Mouse (Mus musculus): ENCODE measurements around the gene Plp2. TPM values are rescaled to one million over a fixed set of nuclear protein-coding genes. Genes with fewer than 3 reads are reported as not detected.
"Not testable (repeated sequence)": the region's sequence is repeated elsewhere in the genome, so short reads cannot be mapped to it uniquely, and the experiment has no call there.

The Plp2 gene
- polyA plus RNA-seq (2015; fragmentation: Nextera tagmentation; extraction: Ambion mirVana) = 233 and 283 TPM in 2 replicates

DNA sequence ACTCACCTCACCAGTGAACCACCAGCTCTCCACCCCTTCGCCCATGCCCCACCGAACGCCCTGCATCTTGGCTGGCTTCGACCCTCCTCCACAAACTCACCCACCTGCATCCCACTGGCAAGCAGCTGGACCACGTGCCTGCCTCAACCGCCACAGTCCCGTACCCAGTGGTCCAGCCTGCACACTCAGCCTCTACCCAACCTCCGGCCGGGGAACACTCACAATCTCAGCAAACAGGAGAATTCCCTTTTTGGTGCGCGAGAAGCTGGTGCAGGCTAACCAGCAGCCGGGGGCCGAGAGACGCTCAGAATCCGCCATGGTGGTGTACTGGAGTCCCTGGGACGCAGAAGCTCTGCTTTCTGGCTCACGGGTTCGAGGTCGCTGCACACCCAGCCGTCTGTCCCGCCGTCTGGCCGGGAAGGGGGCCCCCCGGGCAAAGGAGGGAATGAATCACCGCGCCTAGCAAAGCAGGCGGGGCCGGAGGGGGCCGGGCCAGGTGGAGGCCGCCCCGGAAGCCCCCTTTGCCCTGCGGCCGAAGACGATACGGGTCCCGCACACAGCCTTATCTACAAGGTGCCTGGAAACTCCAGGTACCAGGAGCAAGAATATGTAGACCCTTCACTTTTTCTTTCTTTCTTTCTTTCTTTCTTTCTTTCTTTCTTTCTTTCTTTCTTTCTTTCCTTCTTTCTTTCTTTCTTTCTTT lies at the start of gene Plp2:
Gene Plp2 (minus strand): TSS at position 470 of the 703 bp plus-strand sequence.
- no peaks in the 10 kb centered on the region; the same call in 1 of the 2 replicates for H3K36me3 ChIP-seq (ENCODE audit: control insufficient read depth, insufficient read depth, low read length)
- H3K9me3 ChIP-seq (replicated peaks; ENCODE audit: control insufficient read depth, low read length) = no peaks in the 10 kb centered on the region
- H3K9ac ChIP-seq (ENCODE audit: low read length) = peak within 1 kb of the TSS; percentile 79
- H3K4me1 ChIP-seq (ENCODE audit: control insufficient read depth, insufficient read depth, low read length) = peaks cover 5% of the 10 kb centered on the region; the same call in 1 of the 2 replicates
- WGBS = 13% methylated on average over 34 of the region's 36 CpGs
- peak within 1 kb of the TSS; percentile 61 for H3K4me3 ChIP-seq (replicated peaks; ENCODE audit: low read length)
- peak within 1 kb of the TSS; percentile 53 for H3K4me2 ChIP-seq (ENCODE audit: low read depth, low read length)
- no peaks in the 10 kb centered on the region for H3K27me3 ChIP-seq (ENCODE audit: control insufficient read depth, insufficient read depth, low read length)
- ATAC-seq (ENCODE audit: insufficient read depth, low FRiP score) = peak; percentile 45
- peak within 1 kb of the TSS; percentile 92 for H3K27ac ChIP-seq (ENCODE audit: low read length)

DNA sequence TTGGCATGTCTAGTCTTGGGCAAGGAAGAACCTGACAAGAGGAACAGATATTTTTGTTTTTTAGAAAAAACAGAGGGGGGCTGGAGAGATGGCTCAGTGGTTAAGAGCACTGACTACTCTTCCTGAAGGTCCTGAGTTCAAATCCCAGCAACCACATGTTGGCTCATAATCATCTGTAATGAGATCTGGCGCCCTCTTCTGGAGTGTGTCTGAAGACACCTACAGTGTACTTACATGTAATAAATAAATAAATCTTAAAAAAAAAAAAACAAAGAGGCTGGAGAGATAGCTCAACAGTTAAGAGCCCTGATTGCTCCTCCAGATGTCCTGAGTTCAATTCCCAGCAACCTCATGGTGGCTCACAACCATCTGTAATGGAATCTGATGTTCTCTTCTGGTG lies 44.9 kb upstream of the Plp2 start:
- 15% methylated on average over 1 of the region's 1 CpGs for WGBS
- H3K27ac ChIP-seq (ENCODE audit: low read length); H3K4me1 ChIP-seq (ENCODE audit: control insufficient read depth, insufficient read depth, low read length); H3K9me3 ChIP-seq (replicated peaks; ENCODE audit: control insufficient read depth, low read length); H3K36me3 ChIP-seq (ENCODE audit: control insufficient read depth, insufficient read depth, low read length); H3K27me3 ChIP-seq (ENCODE audit: control insufficient read depth, insufficient read depth, low read length); H3K4me3 ChIP-seq (replicated peaks; ENCODE audit: low read length); ATAC-seq (ENCODE audit: insufficient read depth, low FRiP score); H3K9ac ChIP-seq (ENCODE audit: low read length); H3K4me2 ChIP-seq (ENCODE audit: low read depth, low read length): not testable (repeated sequence)

DNA sequence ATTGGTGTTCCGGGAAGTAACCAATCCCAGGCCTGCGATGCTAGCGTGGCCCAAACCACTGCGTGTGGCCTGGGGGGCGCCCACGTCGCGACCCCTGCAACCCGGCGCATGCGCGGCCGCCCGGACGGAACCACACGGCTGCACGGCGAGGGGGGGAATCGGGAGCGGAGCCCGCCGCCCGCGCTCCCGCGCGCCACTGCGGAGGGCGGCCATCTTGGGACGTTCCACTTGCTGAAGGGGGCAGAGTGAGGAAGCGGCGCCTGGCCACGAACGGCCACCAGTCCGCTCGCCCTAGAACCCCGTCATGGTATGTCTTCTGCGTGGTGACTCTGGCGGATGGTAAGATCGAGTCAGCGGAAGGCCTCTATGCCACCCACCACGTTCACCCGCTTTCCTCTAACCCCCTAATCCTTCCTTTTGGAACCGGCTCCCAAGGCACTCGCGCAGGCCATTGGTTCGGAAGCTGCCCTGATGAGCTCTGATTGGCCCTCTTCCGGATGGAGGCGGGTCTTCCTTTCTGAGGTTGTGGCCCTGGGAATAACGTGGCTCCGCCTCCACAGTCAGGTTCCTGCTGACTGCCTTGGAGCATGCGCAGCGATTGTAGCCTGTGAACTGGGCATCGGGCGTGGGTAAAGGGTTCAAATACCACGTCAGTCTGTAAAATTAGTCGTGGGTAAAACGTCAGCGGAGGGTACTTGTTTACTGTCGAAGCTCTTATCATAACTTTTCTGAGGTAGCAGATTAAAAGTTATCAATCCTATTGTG lies 43.1 kb upstream of the Plp2 start, which contains the start of gene Wdr45:
Gene Wdr45 (plus strand): TSS at position 199 of the 765 bp plus-strand sequence.
- peak within 1 kb of the TSS; percentile 41 for H3K4me3 ChIP-seq (replicated peaks; ENCODE audit: low read length)
- H3K27ac ChIP-seq (ENCODE audit: low read length); H3K36me3 ChIP-seq (ENCODE audit: control insufficient read depth, insufficient read depth, low read length); H3K9me3 ChIP-seq (replicated peaks; ENCODE audit: control insufficient read depth, low read length); H3K4me1 ChIP-seq (ENCODE audit: control insufficient read depth, insufficient read depth, low read length); H3K27me3 ChIP-seq (ENCODE audit: control insufficient read depth, insufficient read depth, low read length): not testable (repeated sequence)
- H3K9ac ChIP-seq (ENCODE audit: low read length) = peak within 1 kb of the TSS; percentile 55
- peak within 1 kb of the TSS; percentile 55 for H3K4me2 ChIP-seq (ENCODE audit: low read depth, low read length)
- ATAC-seq (ENCODE audit: insufficient read depth, low FRiP score) = peak; percentile 95
- 10% methylated on average over 24 of the region's 60 CpGs for WGBS

DNA sequence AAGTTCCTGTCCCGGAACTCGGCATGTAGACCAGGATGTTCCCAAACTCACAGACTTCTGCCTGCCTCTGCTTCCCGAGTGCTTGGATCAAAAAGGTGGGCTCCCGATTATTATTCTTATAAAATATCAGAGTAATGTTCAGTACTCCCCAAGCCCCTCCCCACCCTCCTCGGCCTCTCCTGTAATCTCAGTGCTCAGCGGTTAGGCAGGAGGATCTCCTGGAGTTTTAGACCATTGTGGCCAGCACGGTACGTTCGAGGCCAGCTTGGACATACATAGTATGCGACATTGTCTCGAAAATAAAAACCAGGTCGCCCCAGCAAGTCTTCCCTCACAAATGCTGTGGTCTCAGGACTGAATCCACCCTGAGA lies 42.6 kb upstream of the Plp2 start:
- peak; percentile 18; the same call in 1 of the 2 replicates for ATAC-seq (ENCODE audit: insufficient read depth, low FRiP score)
- 33% methylated on average over 5 of the region's 12 CpGs for WGBS
- H3K36me3 ChIP-seq (ENCODE audit: control insufficient read depth, insufficient read depth, low read length); H3K27ac ChIP-seq (ENCODE audit: low read length); H3K27me3 ChIP-seq (ENCODE audit: control insufficient read depth, insufficient read depth, low read length); H3K4me1 ChIP-seq (ENCODE audit: control insufficient read depth, insufficient read depth, low read length); H3K9me3 ChIP-seq (replicated peaks; ENCODE audit: control insufficient read depth, low read length): not testable (repeated sequence)
- peak overlapping the region; percentile 55 for H3K4me2 ChIP-seq (ENCODE audit: low read depth, low read length)
- H3K4me3 ChIP-seq (replicated peaks; ENCODE audit: low read length) = peak overlapping the region; percentile 41
- H3K9ac ChIP-seq (ENCODE audit: low read length) = peak overlapping the region; percentile 55

DNA sequence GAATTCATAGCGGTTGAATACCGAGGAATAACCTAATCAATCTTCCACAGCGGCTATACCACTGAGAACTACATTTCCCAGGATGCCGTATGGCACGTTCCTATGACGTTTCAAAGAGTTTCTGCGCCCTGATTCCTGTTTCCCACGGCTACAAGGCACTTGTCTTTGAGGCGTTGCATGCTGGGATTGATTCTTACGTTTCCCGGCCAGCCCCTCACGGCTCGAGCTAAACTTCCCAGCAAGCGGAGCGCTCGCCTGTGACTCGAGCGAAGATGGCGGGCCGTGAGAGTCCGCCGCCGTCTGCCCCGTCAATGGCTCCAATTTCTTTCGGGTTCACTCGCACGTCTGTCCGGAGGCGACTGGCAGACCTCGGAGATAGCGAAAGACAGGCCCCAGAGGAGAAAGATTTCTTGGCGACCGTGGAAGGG lies 25.8 kb upstream of the Plp2 start, which contains the start of gene Gpkow:
Gene Gpkow (plus strand): TSS at position 178 of the 428 bp plus-strand sequence.
- H3K27me3 ChIP-seq (ENCODE audit: control insufficient read depth, insufficient read depth, low read length) = no peaks in the 10 kb centered on the region
- peak within 1 kb of the TSS; percentile 78 for H3K9ac ChIP-seq (ENCODE audit: low read length)
- peak within 1 kb of the TSS; percentile 55 for H3K4me2 ChIP-seq (ENCODE audit: low read depth, low read length)
- no peaks in the 10 kb centered on the region for H3K36me3 ChIP-seq (ENCODE audit: control insufficient read depth, insufficient read depth, low read length)
- H3K4me3 ChIP-seq (replicated peaks; ENCODE audit: low read length) = peak within 1 kb of the TSS; percentile 62
- H3K4me1 ChIP-seq (ENCODE audit: control insufficient read depth, insufficient read depth, low read length) = no peaks in the 10 kb centered on the region; the same call in 1 of the 2 replicates
- no peak within 1 kb of the TSS for H3K27ac ChIP-seq (ENCODE audit: low read length)
- WGBS = 6% methylated on average over 33 of the region's 33 CpGs
- ATAC-seq (ENCODE audit: insufficient read depth, low FRiP score) = peak; percentile 95
- H3K9me3 ChIP-seq (replicated peaks; ENCODE audit: control insufficient read depth, low read length) = no peaks in the 10 kb centered on the region

DNA sequence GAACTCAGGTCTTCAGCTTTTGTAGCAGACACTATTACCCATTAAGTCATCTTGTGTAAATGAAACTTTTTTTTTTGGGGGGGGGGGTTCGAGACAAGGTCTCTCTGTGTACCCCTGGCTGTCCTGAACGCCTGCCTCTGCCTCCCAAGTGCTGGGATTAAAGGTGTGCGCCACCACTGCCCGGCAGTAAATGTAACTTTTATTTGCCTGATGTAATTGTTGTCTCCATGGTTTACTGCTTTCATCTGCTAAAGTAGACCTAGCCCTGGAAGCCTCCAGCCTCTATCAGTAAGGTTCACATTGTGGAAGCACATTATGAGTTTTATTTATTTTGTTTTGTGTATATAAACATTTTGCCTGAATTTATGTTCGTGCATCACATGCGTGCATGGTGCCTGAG lies 25.3 kb upstream of the Plp2 start:
- H3K36me3 ChIP-seq (ENCODE audit: control insufficient read depth, insufficient read depth, low read length) = no peaks in the 10 kb centered on the region
- 34% methylated on average over 6 of the region's 6 CpGs for WGBS
- peak; percentile 16; the same call in 1 of the 2 replicates for ATAC-seq (ENCODE audit: insufficient read depth, low FRiP score)
- no peak overlapping the region for H3K27ac ChIP-seq (ENCODE audit: low read length)
- no peaks in the 10 kb centered on the region for H3K9me3 ChIP-seq (replicated peaks; ENCODE audit: control insufficient read depth, low read length)
- peak overlapping the region; percentile 20 for H3K4me3 ChIP-seq (replicated peaks; ENCODE audit: low read length)
- no peaks in the 10 kb centered on the region; the same call in 1 of the 2 replicates for H3K4me1 ChIP-seq (ENCODE audit: control insufficient read depth, insufficient read depth, low read length)
- H3K9ac ChIP-seq (ENCODE audit: low read length) = no peak overlapping the region
- H3K4me2 ChIP-seq (ENCODE audit: low read depth, low read length) = peak overlapping the region; percentile 40
- H3K27me3 ChIP-seq (ENCODE audit: control insufficient read depth, insufficient read depth, low read length) = no peaks in the 10 kb centered on the region

DNA sequence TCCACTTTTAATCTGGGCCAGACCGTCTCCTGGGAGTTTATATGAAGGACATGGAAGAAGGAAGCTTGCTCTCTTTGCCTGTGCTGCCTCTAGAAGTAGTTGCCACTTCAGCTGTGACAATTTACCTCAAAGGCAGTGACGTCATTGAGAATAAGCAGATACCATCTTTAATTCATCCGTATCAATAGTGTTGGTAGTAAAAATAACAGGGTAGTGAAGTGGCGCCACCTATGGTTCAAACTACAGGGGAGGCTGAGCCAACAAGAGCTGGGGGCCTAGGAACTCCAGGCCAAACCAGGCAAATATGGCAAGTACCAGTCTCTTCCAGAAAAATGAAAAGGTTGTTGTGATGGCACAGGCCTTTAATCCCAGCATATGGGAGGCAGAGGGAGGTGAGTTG lies 21.7 kb upstream of the Plp2 start:
- no peak for ATAC-seq (ENCODE audit: insufficient read depth, low FRiP score)
- Histone ChIP-seq H3K9ac (ENCODE audit: low read length) (no peak overlapping the region), H3K9me3 (replicated peaks; ENCODE audit: control insufficient read depth, low read length) (no peaks in the 10 kb centered on the region), H3K4me2 (ENCODE audit: low read depth, low read length) (no peak overlapping the region), H3K36me3 (ENCODE audit: control insufficient read depth, insufficient read depth, low read length) (no peaks in the 10 kb centered on the region), H3K4me1 (ENCODE audit: control insufficient read depth, insufficient read depth, low read length) (no peaks in the 10 kb centered on the region), H3K27ac (ENCODE audit: low read length) (no peak overlapping the region), H3K27me3 (ENCODE audit: control insufficient read depth, insufficient read depth, low read length) (no peaks in the 10 kb centered on the region), H3K4me3 (replicated peaks; ENCODE audit: low read length) (no peak overlapping the region)
- WGBS = 31% methylated on average over 4 of the region's 4 CpGs

DNA sequence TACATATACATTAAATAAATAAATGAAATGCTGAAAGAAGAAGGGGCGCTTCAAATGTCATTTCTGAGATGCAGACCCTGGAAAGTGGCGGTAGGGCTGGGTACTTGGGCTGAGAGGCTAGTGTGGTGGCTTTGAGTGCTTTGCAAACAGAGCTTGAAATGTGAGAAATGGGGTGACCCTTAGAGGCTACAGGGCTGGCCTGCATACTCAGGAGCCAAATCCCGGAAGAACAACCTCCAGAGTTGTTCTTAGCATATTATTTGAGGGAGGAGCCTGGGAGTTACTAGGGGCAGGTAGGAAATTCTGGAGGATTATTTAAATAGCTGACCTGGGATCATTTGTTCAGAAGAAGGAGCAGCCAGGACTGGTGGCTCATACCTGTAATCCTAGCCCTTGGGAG lies 19.3 kb upstream of the Plp2 start:
- Histone ChIP-seq H3K4me3 (replicated peaks; ENCODE audit: low read length) (no peak overlapping the region), H3K9me3 (replicated peaks; ENCODE audit: control insufficient read depth, low read length) (no peaks in the 10 kb centered on the region), H3K4me1 (ENCODE audit: control insufficient read depth, insufficient read depth, low read length) (no peaks in the 10 kb centered on the region), H3K4me2 (ENCODE audit: low read depth, low read length) (no peak overlapping the region), H3K9ac (ENCODE audit: low read length) (no peak overlapping the region), H3K36me3 (ENCODE audit: control insufficient read depth, insufficient read depth, low read length) (no peaks in the 10 kb centered on the region), H3K27ac (ENCODE audit: low read length) (no peak overlapping the region), H3K27me3 (ENCODE audit: control insufficient read depth, insufficient read depth, low read length) (no peaks in the 10 kb centered on the region)
- no peak for ATAC-seq (ENCODE audit: insufficient read depth, low FRiP score)
- WGBS = 64% methylated on average over 3 of the region's 3 CpGs

DNA sequence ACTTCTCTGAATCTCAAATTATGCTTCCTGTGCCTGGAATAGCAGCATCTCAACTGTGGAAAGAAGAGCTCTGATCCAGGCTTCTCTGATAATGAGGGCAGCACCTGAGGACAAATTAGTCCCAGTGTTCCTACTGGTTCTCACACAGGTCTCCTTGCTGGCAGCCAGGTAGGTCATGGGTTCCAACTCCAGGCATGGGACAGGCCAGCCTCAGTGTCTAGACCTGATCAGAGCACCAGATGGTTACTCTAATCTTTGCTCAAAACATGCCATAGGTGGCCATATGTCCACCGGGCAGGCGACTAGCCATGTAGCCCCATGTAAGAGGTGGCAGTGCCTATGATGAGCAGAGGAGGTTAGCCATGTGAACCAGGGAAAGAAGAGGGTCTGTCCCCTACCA lies 17.1 kb upstream of the Plp2 start:
- H3K4me2 ChIP-seq (ENCODE audit: low read depth, low read length) = no peak overlapping the region
- H3K9ac ChIP-seq (ENCODE audit: low read length) = no peak overlapping the region
- H3K4me1 ChIP-seq (ENCODE audit: control insufficient read depth, insufficient read depth, low read length) = no peaks in the 10 kb centered on the region
- H3K9me3 ChIP-seq (replicated peaks; ENCODE audit: control insufficient read depth, low read length) = no peaks in the 10 kb centered on the region
- H3K27ac ChIP-seq (ENCODE audit: low read length) = no peak overlapping the region
- ATAC-seq (ENCODE audit: insufficient read depth, low FRiP score) = no peak
- H3K36me3 ChIP-seq (ENCODE audit: control insufficient read depth, insufficient read depth, low read length) = no peaks in the 10 kb centered on the region
- H3K27me3 ChIP-seq (ENCODE audit: control insufficient read depth, insufficient read depth, low read length) = no peaks in the 10 kb centered on the region
- WGBS = 85% methylated on average over 2 of the region's 2 CpGs
- H3K4me3 ChIP-seq (replicated peaks; ENCODE audit: low read length) = no peak overlapping the region

Measured in stomach, embryonic 16.5 days (tissue).